Mouse (Mus musculus): ENCODE results near the gene Tada2a. TPM values are rescaled to one million over a fixed set of nuclear protein-coding genes. Genes with fewer than 3 reads are reported as not detected.

The Tada2a gene
- total RNA-seq, 1 experiment, result 38.9 TPM

- TF ChIP-seq ZNF384 (IDR thresholded peaks at IDR 0.05; ENCODE audit: low read depth, low read length), result no peak
- no peak for TF ChIP-seq HCFC1 (IDR thresholded peaks at IDR 0.05; ENCODE audit: borderline replicate concordance, insufficient read depth, low read length)
- no peak for TF ChIP-seq ZC3H11A (IDR thresholded peaks at IDR 0.05; ENCODE audit: borderline replicate concordance, low read depth, low read length)
- peaks cover 45% of the 10 kb centered on the region for H3K36me3 ChIP-seq (ENCODE audit: control insufficient read depth, insufficient read depth, low read length, poor library complexity, severe bottlenecking)
- H3K4me1 ChIP-seq (ENCODE audit: control insufficient read depth in 2 of 2, insufficient read depth in 2 of 2, low read length in 2 of 2, poor library complexity in 1 of 2), result no peaks in the 10 kb centered on the region
- in situ Hi-C loops (cut with MboI; ENCODE audit: low sequenced_read_pairs in 2 of 2, unreplicated experiment in 2 of 2), result no loop called here
- H3K4me3 ChIP-seq (ENCODE audit: insufficient read depth in 1 of 2, low read depth in 1 of 2, low read length in 2 of 2, poor library complexity in 1 of 2, severe bottlenecking in 1 of 2), result no peak overlapping the region
- H3K27ac ChIP-seq (ENCODE audit: insufficient read depth, low read depth, low read length, poor library complexity, severe bottlenecking), result no peak overlapping the region
- H3K9ac ChIP-seq (ENCODE audit: insufficient read depth, low read depth, low read length, poor library complexity, severe bottlenecking), result no peak overlapping the region
- no peak for DNase-seq (ENCODE audit: low read depth, low spot score)
- H3K9me3 ChIP-seq (ENCODE audit: control insufficient read depth, insufficient read depth, low read depth, low read length), result no peaks in the 10 kb centered on the region
These were observed 12.0 kb downstream of the Tada2a start for GRCm38 (mm10) chr11:84117431-84117830.

GRCm38 (mm10) chr11:84116221-84116620 lies 13.2 kb downstream of the Tada2a start:
- no peak overlapping the region for H3K9ac ChIP-seq (ENCODE audit: insufficient read depth, low read depth, low read length, poor library complexity, severe bottlenecking)
- in situ Hi-C loops (cut with MboI; ENCODE audit: low sequenced_read_pairs in 2 of 2, unreplicated experiment in 2 of 2), result no loop called here
- no peak overlapping the region for H3K4me3 ChIP-seq (ENCODE audit: insufficient read depth in 1 of 2, low read depth in 1 of 2, low read length in 2 of 2, poor library complexity in 1 of 2, severe bottlenecking in 1 of 2)
- H3K27ac ChIP-seq (ENCODE audit: insufficient read depth, low read depth, low read length, poor library complexity, severe bottlenecking), result no peak overlapping the region
- DNase-seq (ENCODE audit: low read depth, low spot score), result no peak
- no peaks in the 10 kb centered on the region for H3K4me1 ChIP-seq (ENCODE audit: control insufficient read depth in 2 of 2, insufficient read depth in 2 of 2, low read length in 2 of 2, poor library complexity in 1 of 2)
- H3K9me3 ChIP-seq (ENCODE audit: control insufficient read depth, insufficient read depth, low read depth, low read length), result no peaks in the 10 kb centered on the region
- TF ChIP-seq MAFK (IDR thresholded peaks at IDR 0.05; ENCODE audit: insufficient read depth, low read depth, low read length) (no peak), ZNF384 (IDR thresholded peaks at IDR 0.05; ENCODE audit: low read depth, low read length) (no peak), ZC3H11A (IDR thresholded peaks at IDR 0.05; ENCODE audit: borderline replicate concordance, low read depth, low read length) (no peak), HCFC1 (IDR thresholded peaks at IDR 0.05; ENCODE audit: borderline replicate concordance, insufficient read depth, low read length) (no peak), CHD2 (IDR thresholded peaks at IDR 0.05; ENCODE audit: low read depth, low read length) (no peak)
- H3K36me3 ChIP-seq (ENCODE audit: control insufficient read depth, insufficient read depth, low read length, poor library complexity, severe bottlenecking), result peaks cover 39% of the 10 kb centered on the region

GRCm38 (mm10) chr11:84115646-84116045 lies 13.8 kb downstream of the Tada2a start:
- Histone ChIP-seq H3K4me3 (ENCODE audit: insufficient read depth in 1 of 2, low read depth in 1 of 2, low read length in 2 of 2, poor library complexity in 1 of 2, severe bottlenecking in 1 of 2) (no peak overlapping the region), H3K4me1 (ENCODE audit: control insufficient read depth in 2 of 2, insufficient read depth in 2 of 2, low read length in 2 of 2, poor library complexity in 1 of 2) (no peaks in the 10 kb centered on the region), H3K9ac (ENCODE audit: insufficient read depth, low read depth, low read length, poor library complexity, severe bottlenecking) (no peak overlapping the region), H3K27ac (ENCODE audit: insufficient read depth, low read depth, low read length, poor library complexity, severe bottlenecking) (no peak overlapping the region), H3K36me3 (ENCODE audit: control insufficient read depth, insufficient read depth, low read length, poor library complexity, severe bottlenecking) (peaks cover 34% of the 10 kb centered on the region), H3K9me3 (ENCODE audit: control insufficient read depth, insufficient read depth, low read depth, low read length) (no peaks in the 10 kb centered on the region)
- no peak for DNase-seq (ENCODE audit: low read depth, low spot score)
- in situ Hi-C loops (cut with MboI; ENCODE audit: low sequenced_read_pairs in 2 of 2, unreplicated experiment in 2 of 2), result no loop called here
- TF ChIP-seq HCFC1 (IDR thresholded peaks at IDR 0.05; ENCODE audit: borderline replicate concordance, insufficient read depth, low read length) (no peak), ZC3H11A (IDR thresholded peaks at IDR 0.05; ENCODE audit: borderline replicate concordance, low read depth, low read length) (no peak), ZNF384 (IDR thresholded peaks at IDR 0.05; ENCODE audit: low read depth, low read length) (no peak), CHD2 (IDR thresholded peaks at IDR 0.05; ENCODE audit: low read depth, low read length) (no peak), MAFK (IDR thresholded peaks at IDR 0.05; ENCODE audit: insufficient read depth, low read depth, low read length) (no peak)

- no peak overlapping the region for H3K9ac ChIP-seq (ENCODE audit: insufficient read depth, low read depth, low read length, poor library complexity, severe bottlenecking)
These were observed 15.8 kb downstream of the Tada2a start for GRCm38 (mm10) chr11:84113623-84114022.

GRCm38 (mm10) chr11:84107137-84107536 lies 22.3 kb downstream of the Tada2a start:
- peaks cover 36% of the 10 kb centered on the region for H3K36me3 ChIP-seq (ENCODE audit: control insufficient read depth, insufficient read depth, low read length, poor library complexity, severe bottlenecking)
- no peaks in the 10 kb centered on the region for H3K4me1 ChIP-seq (ENCODE audit: control insufficient read depth in 2 of 2, insufficient read depth in 2 of 2, low read length in 2 of 2, poor library complexity in 1 of 2)
- H3K9ac ChIP-seq (ENCODE audit: insufficient read depth, low read depth, low read length, poor library complexity, severe bottlenecking), result no peak overlapping the region
- H3K27ac ChIP-seq (ENCODE audit: insufficient read depth, low read depth, low read length, poor library complexity, severe bottlenecking), result no peak overlapping the region
- TF ChIP-seq ZC3H11A (IDR thresholded peaks at IDR 0.05; ENCODE audit: borderline replicate concordance, low read depth, low read length) (no peak), HCFC1 (IDR thresholded peaks at IDR 0.05; ENCODE audit: borderline replicate concordance, insufficient read depth, low read length) (no peak), MAFK (IDR thresholded peaks at IDR 0.05; ENCODE audit: insufficient read depth, low read depth, low read length) (no peak), CHD2 (IDR thresholded peaks at IDR 0.05; ENCODE audit: low read depth, low read length) (no peak), ZNF384 (IDR thresholded peaks at IDR 0.05; ENCODE audit: low read depth, low read length) (no peak)
- H3K4me3 ChIP-seq (ENCODE audit: insufficient read depth in 1 of 2, low read depth in 1 of 2, low read length in 2 of 2, poor library complexity in 1 of 2, severe bottlenecking in 1 of 2), result no peak overlapping the region
- in situ Hi-C loops (cut with MboI; ENCODE audit: low sequenced_read_pairs in 2 of 2, unreplicated experiment in 2 of 2), result no loop called here
- no peak for DNase-seq (ENCODE audit: low read depth, low spot score)
- no peaks in the 10 kb centered on the region for H3K9me3 ChIP-seq (ENCODE audit: control insufficient read depth, insufficient read depth, low read depth, low read length)

More at GRCm38 (mm10) chr11:84113623-84114022, 15.8 kb downstream of the Tada2a start:
- no peak overlapping the region for H3K4me3 ChIP-seq (ENCODE audit: insufficient read depth in 1 of 2, low read depth in 1 of 2, low read length in 2 of 2, poor library complexity in 1 of 2, severe bottlenecking in 1 of 2)
- in situ Hi-C loops (cut with MboI; ENCODE audit: low sequenced_read_pairs in 2 of 2, unreplicated experiment in 2 of 2), result no loop called here
- H3K4me1 ChIP-seq (ENCODE audit: control insufficient read depth in 2 of 2, insufficient read depth in 2 of 2, low read length in 2 of 2, poor library complexity in 1 of 2), result no peaks in the 10 kb centered on the region
- peaks cover 29% of the 10 kb centered on the region for H3K36me3 ChIP-seq (ENCODE audit: control insufficient read depth, insufficient read depth, low read length, poor library complexity, severe bottlenecking)
- no peak overlapping the region for H3K27ac ChIP-seq (ENCODE audit: insufficient read depth, low read depth, low read length, poor library complexity, severe bottlenecking)
- no peak for TF ChIP-seq ZNF384 (IDR thresholded peaks at IDR 0.05; ENCODE audit: low read depth, low read length)
- TF ChIP-seq ZC3H11A (IDR thresholded peaks at IDR 0.05; ENCODE audit: borderline replicate concordance, low read depth, low read length), result no peak
- no peak for TF ChIP-seq MAFK (IDR thresholded peaks at IDR 0.05; ENCODE audit: insufficient read depth, low read depth, low read length)
- TF ChIP-seq HCFC1 (IDR thresholded peaks at IDR 0.05; ENCODE audit: borderline replicate concordance, insufficient read depth, low read length), result no peak
- TF ChIP-seq CHD2 (IDR thresholded peaks at IDR 0.05; ENCODE audit: low read depth, low read length), result no peak
- no peaks in the 10 kb centered on the region for H3K9me3 ChIP-seq (ENCODE audit: control insufficient read depth, insufficient read depth, low read depth, low read length)
- no peak for DNase-seq (ENCODE audit: low read depth, low spot score)

All from ES-E14 (cell line).